Mouse (Mus musculus): ENCODE results near the gene Sectm1b. TPM values are rescaled to one million over a fixed set of nuclear protein-coding genes. Genes with fewer than 3 reads are reported as not detected.
"Not testable (repeated sequence)": the region's sequence is repeated elsewhere in the genome, so short reads cannot be mapped to it uniquely, and the experiment has no call there.

The Sectm1b gene
- polyA plus RNA-seq (2015; fragmentation: Nextera tagmentation; extraction: Ambion mirVana): 0.27 and 0.53 TPM in 2 replicates

- DNase-seq (ENCODE audit: low spot score): no peak
Observed at GRCm38 (mm10) chr11:121063379-121063778, at the start of gene Sectm1b. Gene Sectm1b, minus strand, starts transcription at chr11:121063569.

GRCm38 (mm10) chr11:121112091-121112775 is 48.9 kb upstream of the Sectm1b start:
- DNase-seq (ENCODE audit: low spot score): no peak

GRCm38 (mm10) chr11:121111601-121112000 is 48.2 kb upstream of the Sectm1b start:
- no peak for DNase-seq (ENCODE audit: low spot score)

DNA sequence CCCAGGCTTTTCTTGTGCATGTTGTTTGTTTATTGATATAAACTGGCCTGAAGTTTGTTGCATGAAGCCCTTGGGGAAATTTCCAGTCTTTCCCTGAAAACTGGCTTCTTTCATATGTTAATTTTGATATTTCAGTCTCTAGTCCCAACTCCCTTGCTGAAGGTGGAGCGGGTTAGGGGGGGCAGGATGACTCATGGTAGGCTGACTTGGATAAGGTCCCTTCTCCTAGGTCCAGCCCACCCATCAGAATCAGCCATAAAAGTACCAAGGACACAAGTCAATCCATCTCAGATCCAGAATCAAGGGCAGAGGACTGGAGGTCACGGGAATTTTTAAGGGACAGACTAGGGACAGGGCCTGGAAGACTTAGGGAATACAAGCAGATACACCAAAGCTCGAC is 47.7 kb upstream of the Sectm1b start:
- no peak for DNase-seq (ENCODE audit: low spot score)

GRCm38 (mm10) chr11:121109986-121110385 is 46.6 kb upstream of the Sectm1b start:
- DNase-seq (ENCODE audit: low spot score): no peak

DNA sequence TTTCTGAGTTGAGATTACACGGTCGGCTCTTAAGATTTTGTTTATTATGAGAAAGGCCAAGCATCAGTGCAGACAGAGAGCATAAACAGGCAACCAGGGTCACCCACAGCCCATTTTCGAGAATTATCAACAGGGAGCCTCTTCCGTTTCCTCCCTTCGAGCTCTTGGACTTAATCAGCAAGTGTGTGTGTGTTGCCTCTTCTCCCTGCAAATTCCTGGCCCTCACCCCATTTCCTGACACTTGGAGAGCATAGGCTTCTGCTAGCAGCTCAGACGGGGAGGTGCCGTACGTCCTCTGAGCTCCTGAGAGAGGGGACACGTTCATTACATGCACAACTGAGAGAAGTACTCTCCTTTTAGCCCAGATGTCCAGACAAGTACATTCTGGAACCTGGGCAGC is 44.7 kb upstream of the Sectm1b start:
- no peak for DNase-seq (ENCODE audit: low spot score)

DNA sequence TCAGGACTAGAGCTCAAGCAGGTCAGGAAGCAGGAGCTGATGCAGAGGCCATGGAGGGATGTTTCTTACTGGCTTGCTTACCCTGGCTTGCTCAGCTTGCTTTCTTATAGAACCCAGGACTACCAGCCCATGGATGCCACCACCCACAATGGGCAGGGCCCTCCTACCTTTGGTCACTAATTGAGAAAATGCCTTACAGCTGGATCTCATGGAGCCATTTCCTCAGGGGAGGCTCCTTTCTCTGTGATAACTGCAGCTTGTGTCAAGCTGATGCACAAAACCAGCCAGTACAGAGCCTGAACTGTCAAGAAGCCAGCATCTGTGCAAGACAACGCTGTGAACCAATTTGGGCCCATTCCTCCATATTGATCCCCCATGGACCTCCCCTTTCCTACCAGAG is 43.9 kb upstream of the Sectm1b start:
- not testable (repeated sequence) for DNase-seq (ENCODE audit: low spot score)

- no peak for DNase-seq (ENCODE audit: low spot score)
Observed at GRCm38 (mm10) chr11:121101124-121101805, 37.9 kb upstream of the Sectm1b start.

- DNase-seq (ENCODE audit: low spot score): no peak
Observed at GRCm38 (mm10) chr11:121100692-121101091, 37.3 kb upstream of the Sectm1b start.

- DNase-seq (ENCODE audit: low spot score): no peak
Observed at GRCm38 (mm10) chr11:121099762-121100161, 36.4 kb upstream of the Sectm1b start.

DNA sequence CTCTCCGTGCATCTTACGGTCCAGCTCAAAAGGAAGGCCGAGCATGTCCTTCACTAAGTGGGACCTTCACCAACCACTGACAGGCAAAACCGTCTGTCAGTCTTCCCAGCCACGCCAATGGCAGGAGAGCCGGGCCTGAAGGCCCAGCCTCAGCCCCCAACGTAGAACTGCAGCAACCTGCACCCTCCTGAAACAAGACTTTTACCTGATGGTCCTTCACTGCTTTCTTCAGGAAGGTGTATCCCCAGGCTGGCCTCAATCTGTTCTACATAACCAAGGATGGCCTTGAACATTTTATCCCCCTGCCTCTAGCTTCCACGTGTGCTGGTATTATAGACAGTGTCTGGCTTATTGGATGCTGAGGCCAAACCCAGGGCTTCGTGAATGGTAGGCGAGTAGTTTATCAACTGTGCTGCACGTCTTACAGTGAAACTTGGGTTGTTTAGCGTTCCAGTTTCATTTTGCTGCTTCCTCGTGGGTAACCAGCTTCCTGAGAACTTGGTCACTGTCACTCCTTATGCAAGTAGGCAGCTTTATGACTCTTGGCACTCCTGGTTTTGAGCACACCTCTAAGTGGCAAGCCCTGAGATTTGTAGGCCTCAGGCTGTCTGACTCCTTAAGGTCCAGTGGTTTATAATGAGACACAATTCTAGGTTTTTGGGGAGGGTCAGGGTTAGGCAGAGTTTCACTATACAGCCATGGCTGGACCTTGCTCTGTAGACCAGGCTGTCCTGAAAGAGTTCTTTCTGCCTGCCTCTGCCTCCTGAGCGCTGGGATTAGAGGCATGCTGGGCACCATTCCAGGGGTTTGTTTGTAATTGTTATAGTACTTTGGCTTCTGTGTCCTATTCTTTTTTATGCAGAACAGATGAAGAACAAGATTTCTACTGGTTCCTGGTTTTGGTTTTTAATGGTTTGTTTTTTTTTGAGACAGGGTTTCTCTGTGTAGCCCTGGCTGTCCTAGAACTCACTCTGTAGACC is 29.5 kb upstream of the Sectm1b start:
- DNase-seq (ENCODE audit: low spot score): no peak

DNA sequence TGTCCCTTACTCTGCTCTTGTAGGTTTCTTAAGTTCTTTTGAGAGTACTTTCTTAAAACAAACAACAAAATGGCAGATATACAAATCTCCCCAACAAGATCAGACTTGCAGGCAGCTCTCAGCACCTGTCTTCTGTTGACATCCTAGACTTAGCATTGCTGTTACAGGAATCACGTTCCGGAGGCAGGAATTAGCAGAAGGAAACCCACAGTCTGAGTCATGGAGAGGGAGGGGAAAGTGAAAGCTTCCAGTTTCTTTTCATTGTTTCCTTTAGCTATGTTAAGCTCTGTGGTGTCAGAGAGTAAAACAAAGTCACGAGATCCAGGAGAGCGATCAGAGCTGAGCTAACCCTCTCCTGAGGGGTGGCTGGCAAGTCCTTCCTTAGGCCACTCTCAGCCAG is 27.6 kb upstream of the Sectm1b start:
- no peak for DNase-seq (ENCODE audit: low spot score)

DNA sequence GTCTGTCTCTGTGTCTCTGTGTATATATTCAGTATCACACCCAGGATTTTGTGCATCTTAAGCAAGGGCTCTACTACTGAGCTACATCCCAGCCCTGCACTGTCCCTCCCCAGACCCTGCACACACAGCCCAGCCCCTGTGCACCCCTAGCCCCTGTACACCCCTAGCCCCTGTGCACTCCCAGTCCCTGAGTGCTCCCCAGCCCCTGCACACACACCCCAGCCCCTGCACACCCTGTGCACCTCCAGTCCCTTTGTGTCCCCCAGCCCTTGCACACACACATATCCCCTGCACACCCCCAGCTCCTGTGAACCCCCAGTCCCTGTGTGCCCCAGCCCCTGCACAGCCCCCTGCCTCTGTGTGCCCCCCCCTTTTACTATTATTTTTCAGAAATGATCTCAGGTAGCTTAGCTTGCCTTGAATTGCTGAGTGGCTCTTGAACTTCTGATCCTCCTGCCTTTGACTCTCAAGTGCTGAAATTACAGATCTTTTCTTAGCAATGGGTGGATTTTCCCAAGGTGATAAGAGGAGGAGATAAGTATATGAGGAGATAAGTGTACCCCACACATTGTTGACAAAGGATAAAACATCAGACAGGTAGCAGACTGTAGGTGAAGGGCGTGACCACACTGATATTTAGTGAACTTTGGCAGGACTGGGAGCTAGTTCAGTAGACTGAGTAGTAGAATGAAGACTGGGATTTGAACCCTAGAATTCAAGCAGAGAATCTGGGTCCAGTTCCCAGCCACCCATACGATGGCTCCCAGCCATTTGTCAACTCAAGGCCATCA is 26.6 kb upstream of the Sectm1b start:
- no peak for DNase-seq (ENCODE audit: low spot score)

- no peak for DNase-seq (ENCODE audit: low spot score)
Observed at GRCm38 (mm10) chr11:121088997-121089396, 25.6 kb upstream of the Sectm1b start.

- DNase-seq (ENCODE audit: low spot score): no peak
Observed at GRCm38 (mm10) chr11:121086296-121086695, 22.9 kb upstream of the Sectm1b start.

GRCm38 (mm10) chr11:121085181-121085580 is 21.8 kb upstream of the Sectm1b start:
- DNase-seq (ENCODE audit: low spot score): no peak

DNA sequence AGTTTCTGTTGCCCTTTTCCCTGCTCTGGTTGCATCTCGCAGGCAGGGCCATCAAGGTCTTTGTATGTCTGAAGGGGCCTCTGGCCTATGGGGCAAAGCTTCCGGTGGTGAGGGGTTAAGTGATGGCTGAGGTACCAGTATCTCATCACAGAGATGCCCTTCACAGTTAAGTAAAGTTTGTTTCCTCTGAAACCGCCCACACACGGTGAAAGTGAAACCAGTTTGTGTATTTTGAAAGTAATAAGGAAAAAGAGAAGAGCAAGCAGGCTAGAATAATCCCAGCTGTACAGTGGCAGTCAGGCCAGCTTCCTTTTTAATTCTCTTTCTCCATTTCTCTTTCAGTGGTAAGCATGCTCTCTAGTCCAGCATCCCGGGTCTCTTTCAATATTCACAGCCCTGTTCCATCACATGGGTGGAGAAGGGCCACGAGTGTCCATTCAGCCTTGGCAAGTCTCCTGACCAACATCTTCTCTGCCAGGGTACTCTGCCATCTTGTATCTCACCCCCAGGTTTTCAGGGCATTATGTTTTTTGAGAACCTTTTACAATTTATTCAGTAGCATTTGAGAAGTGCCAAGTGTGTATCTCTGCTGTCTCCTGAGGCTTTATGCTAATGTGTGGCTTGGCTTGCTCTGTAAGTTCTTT is 19.6 kb upstream of the Sectm1b start:
- DNase-seq (ENCODE audit: low spot score): peak; percentile 11

GRCm38 (mm10) chr11:121082250-121082649 is 18.9 kb upstream of the Sectm1b start:
- no peak for DNase-seq (ENCODE audit: low spot score)

GRCm38 (mm10) chr11:121081120-121081519 is 17.8 kb upstream of the Sectm1b start, which contains the start of gene Sectm1a:
Gene Sectm1a, minus strand, starts transcription at chr11:121081220.
- no peak for DNase-seq (ENCODE audit: low spot score)

DNA sequence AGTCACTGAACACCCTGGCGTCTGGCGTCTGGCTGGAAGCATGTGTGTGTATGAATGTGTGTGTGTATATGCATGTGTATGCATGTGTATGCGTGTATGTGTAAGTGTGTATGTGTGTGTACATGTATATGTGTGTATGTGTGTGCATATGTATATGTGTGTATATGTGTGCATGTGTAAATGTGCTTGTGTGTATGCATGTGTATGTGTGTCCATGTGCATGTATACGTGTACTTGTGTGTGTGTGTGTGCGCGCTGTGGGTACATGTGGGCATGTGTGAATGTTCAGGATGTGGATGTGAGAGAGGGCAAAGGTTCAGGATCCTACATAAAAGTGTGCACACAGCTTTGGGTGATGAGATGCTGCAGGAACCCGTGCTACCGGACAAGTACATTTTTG is 17.0 kb upstream of the Sectm1b start:
- no peak for DNase-seq (ENCODE audit: low spot score)

Measured in thymus, postnatal 0 days (tissue).